Mouse (Mus musculus): ENCODE measurements around the gene Ang.

Ang gene

GRCm38 (mm10) chr14:51127648-51128258 is 36.8 kb downstream of the Ang start:
- no peak for DNase-seq (ENCODE audit: inconsistent ontology term)

GRCm38 (mm10) chr14:51128775-51129623 is 38.0 kb downstream of the Ang start:
- no peak for DNase-seq (ENCODE audit: inconsistent ontology term)

- DNase-seq (ENCODE audit: inconsistent ontology term), result no peak
Observed at GRCm38 (mm10) chr14:51129624-51129975, 38.6 kb downstream of the Ang start.

GRCm38 (mm10) chr14:51130315-51130940 is 39.5 kb downstream of the Ang start:
- no peak for DNase-seq (ENCODE audit: inconsistent ontology term)

GRCm38 (mm10) chr14:51131086-51131815 is 40.3 kb downstream of the Ang start:
- DNase-seq (ENCODE audit: inconsistent ontology term), result no peak

- no peak for DNase-seq (ENCODE audit: inconsistent ontology term)
Observed at GRCm38 (mm10) chr14:51132372-51132771, 41.4 kb downstream of the Ang start.

- DNase-seq (ENCODE audit: inconsistent ontology term), result peak; percentile 52
Observed at GRCm38 (mm10) chr14:51140342-51140741, 49.4 kb downstream of the Ang start.

GRCm38 (mm10) chr14:51142119-51142518 is 51.2 kb downstream of the Ang start:
- DNase-seq (ENCODE audit: inconsistent ontology term), result no peak

- DNase-seq (ENCODE audit: inconsistent ontology term), result no peak
Observed at GRCm38 (mm10) chr14:51142568-51142967, 51.6 kb downstream of the Ang start.

- DNase-seq (ENCODE audit: inconsistent ontology term), result peak; percentile 69
Observed at GRCm38 (mm10) chr14:51143287-51143686, 52.3 kb downstream of the Ang start.

GRCm38 (mm10) chr14:51143937-51144336 is 53.0 kb downstream of the Ang start:
- no peak for DNase-seq (ENCODE audit: inconsistent ontology term)

- DNase-seq (ENCODE audit: inconsistent ontology term), result no peak
Observed at GRCm38 (mm10) chr14:51144451-51144850, 53.5 kb downstream of the Ang start.

GRCm38 (mm10) chr14:51145521-51145920 is 54.6 kb downstream of the Ang start:
- no peak for DNase-seq (ENCODE audit: inconsistent ontology term)

- DNase-seq (ENCODE audit: inconsistent ontology term), result no peak
Observed at GRCm38 (mm10) chr14:51146685-51147084, 55.7 kb downstream of the Ang start, which contains the start of gene Rnase1. Rnase1 (minus strand) TSS chr14:51146785.

- no peak for DNase-seq (ENCODE audit: inconsistent ontology term)
Observed at GRCm38 (mm10) chr14:51148006-51148405, 57.1 kb downstream of the Ang start.

GRCm38 (mm10) chr14:51149164-51149563 is 58.2 kb downstream of the Ang start:
- DNase-seq (ENCODE audit: inconsistent ontology term), result no peak

GRCm38 (mm10) chr14:51150206-51150831 is 59.4 kb downstream of the Ang start:
- DNase-seq (ENCODE audit: inconsistent ontology term), result no peak
